Mouse (Mus musculus) heart, adult 8-10 months (tissue): ENCODE results near the gene Olfr178. TPM values are rescaled to one million over a fixed set of nuclear protein-coding genes. Genes with fewer than 3 reads are reported as not detected.

Experiments used
- DNase-seq: peaks from one replicate; pipeline ENCODE4 v3.0.0; 2022; ENCODE audit warnings: low spot score
- total RNA-seq, 4 experiments: library from RNA; stranded (reverse); gene quantifications; 2 replicates each; pipeline ENCODE4 v1.2.4; 2022

Gene Olfr178
- total RNA-seq = not detected

DNA sequence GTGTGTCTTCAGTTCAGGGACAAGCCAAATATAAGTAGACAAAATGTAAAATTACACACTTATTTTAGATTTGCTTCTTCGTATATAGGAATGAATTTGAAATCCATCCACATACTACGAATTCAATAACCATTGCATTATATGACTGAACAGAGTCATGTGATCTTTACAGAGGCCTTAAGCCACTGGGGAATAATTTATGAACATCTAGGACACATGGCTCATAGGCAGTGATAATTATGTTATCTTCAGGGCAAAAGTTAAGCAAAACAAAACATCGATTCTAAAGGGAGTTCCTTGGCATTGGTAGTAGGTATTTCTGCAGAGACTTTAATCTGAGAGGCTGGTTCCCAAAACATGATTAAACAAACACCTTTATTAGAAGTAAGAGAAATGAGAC, at the start of gene Olfr178:
Gene Olfr178 (minus strand): TSS at position 101 of the 400 bp plus-strand sequence.
- no peak for DNase-seq

DNA sequence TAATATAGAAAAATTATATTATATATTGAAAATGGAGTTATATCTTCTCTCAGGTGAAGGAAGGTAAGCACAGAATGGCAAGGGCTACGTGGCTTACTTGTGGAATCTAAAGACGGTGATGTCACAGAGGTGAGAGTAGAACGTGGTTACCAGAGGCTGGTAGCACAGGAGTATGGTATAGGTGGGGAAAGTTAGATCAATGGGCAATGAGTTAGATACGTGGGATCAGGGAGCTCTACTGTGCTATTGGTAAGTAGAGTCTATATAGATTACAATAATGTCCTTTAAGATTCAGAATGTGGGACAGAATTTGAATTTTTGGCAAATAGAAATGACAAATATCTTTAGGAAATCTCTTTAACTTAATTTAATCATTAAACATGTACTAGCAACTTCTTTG, 37.4 kb upstream of the Olfr178 start, which contains the start of gene Olfr180:
Gene Olfr180 (minus strand): TSS at position 101 of the 400 bp plus-strand sequence.
- DNase-seq = no peak

DNA sequence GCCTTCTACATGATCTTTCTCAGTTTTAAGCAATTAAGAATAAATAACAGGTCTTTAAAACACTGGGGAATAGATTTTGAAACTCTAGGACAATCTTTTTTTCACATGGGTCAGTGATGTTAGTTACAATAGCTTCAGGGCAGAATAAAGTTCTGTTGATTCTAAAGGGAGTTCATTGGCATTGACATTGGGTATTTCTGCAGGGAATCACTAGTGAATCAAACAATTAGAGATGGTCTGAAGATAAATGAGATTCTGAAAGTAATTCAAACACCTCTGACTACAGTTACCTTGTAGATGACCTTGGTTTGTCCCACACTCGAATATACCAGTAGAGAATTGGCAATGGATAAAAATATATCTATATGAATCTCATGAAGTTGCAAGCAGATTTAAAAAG, 36.8 kb upstream of the Olfr178 start, which contains the start of gene Olfr181:
Gene Olfr181 (minus strand): TSS at position 101 of the 400 bp plus-strand sequence.
- no peak for DNase-seq

DNA sequence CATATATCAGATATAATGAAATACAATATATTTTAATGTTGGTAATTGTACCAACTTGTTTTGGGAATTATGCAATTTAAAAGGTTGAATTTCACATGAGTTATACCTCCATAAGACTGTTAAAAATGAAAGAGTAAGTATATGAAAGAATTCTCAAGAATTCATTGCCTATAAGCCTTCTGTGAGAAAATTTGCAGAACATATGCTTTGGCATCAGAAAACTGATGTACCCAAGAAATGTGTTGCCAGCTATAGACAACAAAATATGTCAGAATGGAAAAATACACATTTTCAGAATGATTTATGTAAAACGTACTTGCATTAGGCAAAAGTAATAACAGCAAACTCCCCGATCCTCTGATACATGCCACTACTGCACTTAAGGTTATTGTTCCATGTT, 7.4 kb downstream of the Olfr178 start:
- DNase-seq = no peak

DNA sequence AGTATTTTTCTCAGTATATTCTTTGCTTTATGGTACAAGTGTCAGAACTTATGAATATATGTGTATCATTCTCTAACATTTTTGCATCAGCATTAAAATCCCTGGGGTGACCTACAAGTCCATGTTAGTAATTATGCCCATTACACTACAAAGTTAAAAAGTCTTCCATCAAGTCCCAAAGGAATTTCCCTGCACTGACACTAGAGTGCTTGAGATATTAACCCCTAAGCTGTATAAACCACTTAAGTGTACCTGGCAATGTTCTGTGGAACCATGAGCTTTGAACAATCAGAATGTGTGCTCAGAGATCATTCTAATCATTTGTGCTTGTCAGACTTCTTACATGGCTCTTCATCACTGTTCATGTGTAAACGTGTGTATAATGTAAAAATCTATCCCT, 17.2 kb downstream of the Olfr178 start, which contains the start of gene Olfr177:
Gene Olfr177 (minus strand): TSS at position 101 of the 400 bp plus-strand sequence.
- DNase-seq = no peak

DNA sequence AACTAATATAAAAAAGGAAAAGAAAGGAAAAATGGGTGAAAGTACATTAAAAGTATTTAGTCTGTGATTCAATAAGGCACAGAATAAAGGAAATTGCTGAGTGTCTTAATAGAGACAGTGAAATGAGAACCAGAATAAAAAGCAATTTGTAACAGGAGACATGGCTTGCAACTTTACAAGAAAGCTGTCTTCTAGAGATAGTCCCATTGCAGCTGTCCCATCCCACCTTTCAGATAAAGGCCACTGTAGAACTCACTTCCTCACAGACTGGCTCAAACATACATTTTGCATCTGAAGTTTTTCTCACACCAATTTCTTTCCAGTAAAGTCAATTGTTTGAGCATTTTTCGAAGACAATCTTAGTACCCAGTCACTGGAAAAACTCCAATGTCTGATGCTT, 30.4 kb downstream of the Olfr178 start:
- no peak for DNase-seq

DNA sequence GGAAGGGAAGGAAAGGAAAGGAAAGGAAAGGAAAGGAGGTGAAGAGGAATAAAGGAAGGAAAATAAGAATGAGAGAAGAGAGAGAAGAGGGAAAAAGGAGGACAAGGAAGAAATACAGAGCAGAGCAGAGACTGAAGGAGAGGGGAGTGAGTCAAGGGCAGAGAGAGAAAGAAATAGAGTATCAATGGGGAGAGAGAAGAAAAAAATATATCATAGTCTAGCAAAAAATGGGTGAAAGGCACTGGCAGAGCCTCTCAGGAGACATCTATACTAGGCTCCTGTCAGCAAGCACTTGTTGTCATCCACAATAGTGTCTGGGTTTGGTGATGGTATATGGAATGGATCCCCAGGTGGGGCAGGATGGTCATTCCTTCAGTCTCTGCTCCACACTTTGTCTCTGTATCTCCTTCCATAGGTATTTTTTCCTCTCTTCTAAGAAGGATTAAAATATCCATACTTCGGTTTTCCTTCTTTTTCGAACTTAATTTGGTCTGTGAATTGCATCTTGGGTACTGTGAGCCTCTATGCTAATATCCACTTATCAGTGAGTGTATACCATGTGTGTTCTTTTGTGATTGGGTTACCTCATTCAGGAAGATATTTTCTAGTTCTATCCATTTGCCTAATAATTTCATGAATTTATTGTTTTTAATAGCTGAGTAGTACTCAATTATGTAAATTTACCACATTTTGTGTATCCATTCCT, 31.7 kb downstream of the Olfr178 start:
- DNase-seq = no peak

Other genes with a start within 250 kb of the Olfr178 start
- 10 to 100 TPM; 39.1 to 46.8 (median 41.3) TPM for gene Cpox, start 221.8 kb downstream of the Olfr178 start, total RNA-seq
- not detected for gene Gpr15, start 173.0 kb downstream of the Olfr178 start, total RNA-seq
- gene Cldnd1, start 164.2 kb downstream of the Olfr178 start, total RNA-seq = 10 to 100 TPM; 48.4 to 52.1 (median 49.0) TPM
- not detected for gene Olfr172, start 128.9 kb downstream of the Olfr178 start, total RNA-seq
- gene Olfr173, start 91.8 kb downstream of the Olfr178 start, total RNA-seq = not detected
- not detected for gene Olfr175-ps1, start 65.3 kb downstream of the Olfr178 start, total RNA-seq
- not detected for gene Olfr177, start 17.3 kb downstream of the Olfr178 start, total RNA-seq
- not detected for gene Olfr181, start 36.7 kb upstream of the Olfr178 start, total RNA-seq
- not detected for gene Olfr180, start 37.3 kb upstream of the Olfr178 start, total RNA-seq
- not detected for gene Olfr183, start 103.3 kb upstream of the Olfr178 start, total RNA-seq
- not detected for gene Olfr186, start 138.2 kb upstream of the Olfr178 start, total RNA-seq
- not detected for gene Olfr187, start 147.7 kb upstream of the Olfr178 start, total RNA-seq
- not detected for gene Olfr190, start 185.9 kb upstream of the Olfr178 start, total RNA-seq
- not detected for gene Olfr191, start 197.8 kb upstream of the Olfr178 start, total RNA-seq
- gene Olfr193, start 219.8 kb upstream of the Olfr178 start, total RNA-seq = not detected
- not detected for gene Olfr194, start 229.0 kb upstream of the Olfr178 start, total RNA-seq